Mouse (Mus musculus) urinary bladder, postnatal 4 days (tissue): ENCODE measurements around the gene Kcnj15.

Experiments used
- DNase-seq, 2 experiments: peaks; one replicate each; pipeline ENCODE4 v3.0.0; 2021 to 2022; ENCODE audit warnings: low spot score in 2 of 2

The Kcnj15 gene

GRCm38 (mm10) chr16:95292843-95293505 is 35.6 kb downstream of the Kcnj15 start:
- DNase-seq = no peak

GRCm38 (mm10) chr16:95297651-95298050 is 40.3 kb downstream of the Kcnj15 start:
- no peak for DNase-seq

- DNase-seq = no peak
These were observed 44.3 kb downstream of the Kcnj15 start for GRCm38 (mm10) chr16:95301667-95302066.

GRCm38 (mm10) chr16:95303676-95304075 is 46.3 kb downstream of the Kcnj15 start:
- DNase-seq = no peak

- no peak for DNase-seq
These were observed 50.5 kb downstream of the Kcnj15 start for GRCm38 (mm10) chr16:95307823-95308360.

GRCm38 (mm10) chr16:95321945-95322625 is 64.7 kb downstream of the Kcnj15 start:
- no peak for DNase-seq

GRCm38 (mm10) chr16:95332159-95332558 is 74.8 kb downstream of the Kcnj15 start:
- DNase-seq = no peak

GRCm38 (mm10) chr16:95340885-95341791 is 83.8 kb downstream of the Kcnj15 start:
- DNase-seq = peak; percentile 65 to 80

GRCm38 (mm10) chr16:95342030-95342429 is 84.7 kb downstream of the Kcnj15 start:
- DNase-seq = no peak

GRCm38 (mm10) chr16:95344961-95345360 is 87.6 kb downstream of the Kcnj15 start:
- DNase-seq = no peak

- peak; percentile 36 to 67 for DNase-seq
These were observed 88.5 kb downstream of the Kcnj15 start for GRCm38 (mm10) chr16:95345882-95346281.

GRCm38 (mm10) chr16:95347202-95347601 is 89.8 kb downstream of the Kcnj15 start:
- peak in 1 of 2 experiments; percentile 44 for DNase-seq

- DNase-seq = no peak
These were observed 91.2 kb downstream of the Kcnj15 start for GRCm38 (mm10) chr16:95348555-95348954.

GRCm38 (mm10) chr16:95349344-95349743 is 92.0 kb downstream of the Kcnj15 start:
- DNase-seq = no peak

- DNase-seq = no peak
These were observed 92.4 kb downstream of the Kcnj15 start for GRCm38 (mm10) chr16:95349745-95350144.
